Mouse (Mus musculus) limb, embryonic 10.5 days (tissue): ENCODE measurements at regions not wholly inside any gene's neighbourhood (a gene's known extent, or its start where the extent isn't known, plus 50 kb on each side); places are given as distances from the start of the nearest gene placed in this dataset.

Experiments used
- DNase-seq: peaks from one replicate; pipeline ENCODE4 v3.0.0-alpha.2; 2017; ENCODE audit warnings: low spot score
- H3K27ac ChIP-seq: fragments of 300-500 bp; sonication (generic); 2 replicates; pipeline ENCODE4 v1.5.1; 2016; ENCODE audit warnings: mild to moderate bottlenecking
- H3K27me3 ChIP-seq: fragments of 300-500 bp; sonication (generic); 2 replicates; pipeline ENCODE4 v1.6.1; 2016; ENCODE audit warnings: low read depth, mild to moderate bottlenecking; ENCODE audit not compliant: poor library complexity, severe bottlenecking
- H3K36me3 ChIP-seq: fragments of 300-500 bp; sonication (generic); 2 replicates; pipeline ENCODE4 v1.6.1; 2016; ENCODE audit warnings: mild to moderate bottlenecking, moderate library complexity
- H3K4me1 ChIP-seq: fragments of 300-500 bp; sonication (generic); 2 replicates; pipeline ENCODE4 v1.6.1; 2016
- H3K4me3 ChIP-seq: fragments of 300-500 bp; sonication (generic); 2 replicates; pipeline ENCODE4 v1.5.1; 2016; ENCODE audit warnings: mild to moderate bottlenecking, moderate library complexity
- H3K9me3 ChIP-seq: fragments of 300-500 bp; sonication (generic); replicated peaks from 2 replicates; pipeline ENCODE4 v1.6.1; 2016; ENCODE audit warnings: mild to moderate bottlenecking
- WGBS: fragments of 180-500 bp; shearing (Covaris S2); methylation state at CpG from one replicate; pipeline ENCODE4 v1.1.7; 2016; 5-methylcytosine and 5-hydroxymethylcytosine counted together

DNA sequence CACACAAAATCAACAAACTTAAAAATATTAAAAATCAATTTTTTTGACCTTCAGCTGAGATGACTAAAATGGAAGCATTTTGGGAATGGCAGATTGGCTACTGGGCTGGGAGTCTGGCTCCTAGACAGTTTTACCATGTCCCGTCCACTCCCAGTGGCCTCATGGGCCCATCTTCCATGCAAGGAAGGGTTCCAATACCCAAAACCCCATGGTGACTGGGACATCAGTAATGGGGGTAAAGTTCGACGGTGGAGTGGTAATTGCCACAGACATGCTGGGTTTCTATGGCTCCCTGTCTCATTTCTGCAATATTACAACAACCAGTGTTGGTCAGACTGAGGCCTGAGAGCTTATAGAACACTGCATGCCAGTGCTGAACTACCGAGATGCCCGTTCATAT is 82.2 kb downstream of the Il20rb start:
- Histone ChIP-seq H3K9me3 (no peaks in the 10 kb centered on the region), H3K4me3 (no peak overlapping the region), H3K27ac (no peak overlapping the region), H3K36me3 (no peaks in the 10 kb centered on the region), H3K4me1 (no peaks in the 10 kb centered on the region), H3K27me3 (no peaks in the 10 kb centered on the region)
- WGBS = 95% methylated on average over 5 of the region's 5 CpGs
- DNase-seq = no peak

DNA sequence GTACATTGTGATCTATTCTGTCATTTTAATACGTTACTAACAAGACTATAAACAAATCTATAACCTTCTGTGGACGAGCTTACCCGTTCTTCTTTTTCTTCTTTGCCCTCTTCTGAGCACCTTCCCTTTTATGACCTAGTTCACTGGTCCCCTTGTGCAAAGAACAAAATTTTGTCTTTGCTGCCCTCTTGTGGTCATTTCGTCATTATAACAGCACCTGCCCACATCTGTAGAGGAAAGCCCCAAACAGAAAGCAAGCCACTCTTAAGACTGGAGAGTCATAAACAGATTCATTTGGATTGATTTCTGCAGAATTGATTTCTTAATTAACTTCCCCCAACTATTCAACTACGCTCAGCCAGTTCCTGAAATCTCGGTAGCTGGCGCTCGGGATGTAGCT is 86.2 kb downstream of the Il20rb start:
- Histone ChIP-seq H3K27ac (no peak overlapping the region), H3K9me3 (no peaks in the 10 kb centered on the region), H3K4me1 (no peaks in the 10 kb centered on the region; the same call in 1 of the 2 replicates), H3K27me3 (no peaks in the 10 kb centered on the region), H3K36me3 (no peaks in the 10 kb centered on the region), H3K4me3 (no peak overlapping the region)
- WGBS = 25% methylated on average over 8 of the region's 8 CpGs
- no peak for DNase-seq

DNA sequence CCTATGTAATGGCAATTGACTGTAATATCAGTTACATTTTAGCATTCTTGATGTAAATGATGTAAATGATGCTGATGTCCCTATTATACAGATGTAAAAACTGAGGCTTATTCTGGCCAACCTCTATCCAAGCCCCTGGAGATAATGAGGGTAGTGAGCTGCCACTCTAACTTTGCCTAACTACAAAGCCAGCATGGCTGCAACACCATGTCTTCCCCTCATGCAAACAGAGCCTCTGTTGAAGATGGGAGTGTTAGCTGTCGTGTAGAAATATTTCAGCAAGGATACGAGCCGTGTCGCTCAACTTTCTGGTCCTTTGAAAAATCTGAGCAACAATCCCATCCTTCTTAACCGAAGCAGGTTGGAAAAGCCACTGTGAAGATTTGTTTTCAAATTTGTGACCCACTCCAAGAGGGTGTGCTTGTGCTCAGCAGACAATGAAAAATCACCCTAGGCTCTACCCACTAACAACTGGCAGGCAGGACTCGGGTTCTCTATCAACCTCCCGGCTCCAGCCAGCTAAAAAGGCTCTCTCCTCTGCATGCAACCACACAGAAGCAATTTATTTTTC is 90.2 kb downstream of the Il20rb start:
- Histone ChIP-seq H3K9me3 (no peaks in the 10 kb centered on the region), H3K4me1 (no peaks in the 10 kb centered on the region; the same call in 1 of the 2 replicates), H3K27ac (no peak overlapping the region), H3K36me3 (no peaks in the 10 kb centered on the region), H3K4me3 (no peak overlapping the region), H3K27me3 (no peaks in the 10 kb centered on the region)
- DNase-seq = no peak
- 89% methylated on average over 7 of the region's 7 CpGs for WGBS

DNA sequence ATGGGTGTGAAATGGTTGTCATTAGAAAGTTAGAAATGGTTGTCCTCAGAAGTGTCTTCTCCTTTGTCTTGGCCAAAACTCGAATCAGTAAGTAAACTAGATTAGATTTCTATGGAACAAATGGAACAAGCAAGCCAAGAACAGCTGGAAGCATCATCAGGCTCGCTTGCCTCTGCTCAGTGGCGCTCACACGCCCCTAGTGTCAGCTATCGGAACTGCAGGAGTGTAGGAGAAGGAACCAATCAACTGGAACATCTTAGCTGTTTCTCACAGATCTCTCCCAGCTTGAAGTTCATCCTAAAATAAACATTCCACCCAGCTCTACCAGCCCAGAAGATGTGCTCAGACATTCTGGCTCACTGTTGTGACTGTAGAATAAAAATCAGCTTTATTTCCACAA is 90.9 kb downstream of the Il20rb start:
- Histone ChIP-seq H3K36me3 (no peaks in the 10 kb centered on the region), H3K27me3 (no peaks in the 10 kb centered on the region), H3K9me3 (no peaks in the 10 kb centered on the region), H3K4me1 (no peaks in the 10 kb centered on the region; the same call in 1 of the 2 replicates), H3K27ac (no peak overlapping the region), H3K4me3 (no peak overlapping the region)
- WGBS = 10% methylated on average over 5 of the region's 5 CpGs
- peak; percentile 85 for DNase-seq

DNA sequence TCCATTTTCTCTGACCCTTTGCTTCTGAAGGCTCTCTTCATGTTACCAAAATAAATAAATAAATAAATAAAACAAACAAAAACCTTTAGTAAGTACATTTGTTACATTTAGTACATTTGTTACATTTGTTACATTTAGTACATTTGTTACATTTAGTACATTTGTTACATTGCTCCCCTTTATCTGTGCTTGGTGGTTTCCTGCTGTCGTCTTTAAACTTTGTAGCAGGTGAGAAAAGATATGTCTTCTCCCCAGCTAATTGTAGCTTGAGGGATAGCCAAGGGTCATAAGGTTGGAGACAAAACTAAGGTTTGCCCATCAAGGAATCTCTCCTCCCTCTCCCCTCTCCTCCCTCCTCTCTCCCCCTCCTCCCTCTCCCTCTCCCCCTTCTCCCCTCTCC is 92.0 kb downstream of the Il20rb start:
- H3K27me3 ChIP-seq = no peaks in the 10 kb centered on the region
- no peaks in the 10 kb centered on the region for H3K36me3 ChIP-seq
- no peaks in the 10 kb centered on the region; the same call in 1 of the 2 replicates for H3K4me1 ChIP-seq
- H3K4me3 ChIP-seq = no peak overlapping the region
- H3K27ac ChIP-seq = no peak overlapping the region
- WGBS = 57% methylated on average over 1 of the region's 1 CpGs
- DNase-seq = no peak
- no peaks in the 10 kb centered on the region for H3K9me3 ChIP-seq

DNA sequence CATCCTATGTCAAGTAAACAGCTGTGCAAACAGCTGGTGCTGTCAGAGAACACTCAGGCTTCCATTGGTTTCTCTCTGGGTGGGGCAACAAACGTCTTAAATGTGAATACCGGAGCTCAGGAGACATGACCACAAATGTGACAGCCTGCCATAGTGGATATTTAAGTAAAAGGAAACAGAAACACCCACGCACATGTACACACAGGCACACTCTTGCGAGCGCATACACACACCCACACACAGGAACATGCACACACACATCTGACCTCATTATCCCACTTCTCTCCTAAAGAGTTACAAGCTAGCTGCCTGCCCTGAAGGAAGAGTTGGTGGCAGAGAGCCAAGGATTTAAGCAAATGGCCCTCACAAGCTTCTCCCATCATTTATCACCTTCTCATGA is 92.4 kb downstream of the Il20rb start:
- WGBS = 86% methylated on average over 5 of the region's 5 CpGs
- no peaks in the 10 kb centered on the region; the same call in 1 of the 2 replicates for H3K4me1 ChIP-seq
- DNase-seq = no peak
- H3K27me3 ChIP-seq = no peaks in the 10 kb centered on the region
- H3K4me3 ChIP-seq = no peak overlapping the region
- no peaks in the 10 kb centered on the region for H3K9me3 ChIP-seq
- H3K27ac ChIP-seq = no peak overlapping the region
- no peaks in the 10 kb centered on the region for H3K36me3 ChIP-seq

DNA sequence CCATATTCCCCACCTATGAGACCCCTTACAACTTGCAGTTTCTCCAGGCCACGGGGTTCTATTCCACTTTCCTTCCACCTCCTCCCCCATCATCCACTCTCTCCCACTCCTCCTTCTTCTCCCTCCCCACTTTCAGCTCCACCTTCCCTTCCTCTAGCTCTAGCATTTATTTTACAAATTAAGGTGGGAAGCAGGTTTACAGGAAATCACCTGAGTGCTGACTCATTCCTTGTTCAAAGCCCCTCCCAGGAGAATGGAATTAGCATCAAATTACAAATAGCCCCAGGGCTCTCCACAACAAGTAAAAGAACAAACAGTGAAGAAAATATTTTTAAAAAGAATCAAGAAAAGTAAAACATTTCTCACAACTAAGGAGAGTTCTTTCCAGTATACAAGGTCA is 94.3 kb downstream of the Il20rb start:
- H3K4me3 ChIP-seq = no peak overlapping the region
- H3K36me3 ChIP-seq = no peaks in the 10 kb centered on the region
- H3K27me3 ChIP-seq = no peaks in the 10 kb centered on the region
- no peak overlapping the region for H3K27ac ChIP-seq
- H3K4me1 ChIP-seq = peaks cover 4% of the 10 kb centered on the region
- DNase-seq = no peak
- 31% methylated on average over 1 of the region's 1 CpGs for WGBS
- no peaks in the 10 kb centered on the region for H3K9me3 ChIP-seq

DNA sequence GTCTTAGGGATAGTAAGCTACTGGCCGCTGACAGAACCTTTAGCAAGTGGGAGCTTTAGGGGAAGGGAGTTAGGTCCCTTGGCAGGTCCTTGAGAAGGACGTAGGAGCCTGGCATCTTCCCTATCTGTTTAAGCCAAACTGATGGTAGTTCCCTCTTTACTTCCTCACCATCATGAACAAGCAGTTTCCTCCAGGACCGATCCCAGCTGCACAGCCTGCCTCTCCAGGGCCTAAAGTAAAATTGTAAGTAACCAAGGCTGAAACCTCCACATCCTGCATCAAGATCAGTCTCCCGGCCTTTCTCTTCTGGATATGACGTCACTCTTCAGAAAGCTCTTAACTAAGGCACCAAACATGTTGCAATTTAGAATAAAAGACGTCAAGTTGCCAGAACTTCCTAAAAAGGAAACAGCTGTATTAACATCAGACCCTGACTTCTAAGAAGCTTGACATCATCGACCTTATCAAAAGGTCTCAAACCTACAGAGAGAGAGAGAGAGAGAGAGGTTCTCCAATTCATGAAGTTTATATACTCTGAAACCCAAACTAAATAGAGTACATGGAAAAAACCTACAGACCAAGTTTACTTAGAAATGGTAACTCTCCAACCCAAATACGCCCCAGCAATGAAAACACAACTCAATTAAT is 94.9 kb downstream of the Il20rb start:
- Histone ChIP-seq H3K36me3 (no peaks in the 10 kb centered on the region), H3K27me3 (no peaks in the 10 kb centered on the region), H3K9me3 (no peaks in the 10 kb centered on the region), H3K27ac (no peak overlapping the region), H3K4me3 (no peak overlapping the region), H3K4me1 (peaks cover 9% of the 10 kb centered on the region)
- no peak for DNase-seq
- 78% methylated on average over 8 of the region's 8 CpGs for WGBS

DNA sequence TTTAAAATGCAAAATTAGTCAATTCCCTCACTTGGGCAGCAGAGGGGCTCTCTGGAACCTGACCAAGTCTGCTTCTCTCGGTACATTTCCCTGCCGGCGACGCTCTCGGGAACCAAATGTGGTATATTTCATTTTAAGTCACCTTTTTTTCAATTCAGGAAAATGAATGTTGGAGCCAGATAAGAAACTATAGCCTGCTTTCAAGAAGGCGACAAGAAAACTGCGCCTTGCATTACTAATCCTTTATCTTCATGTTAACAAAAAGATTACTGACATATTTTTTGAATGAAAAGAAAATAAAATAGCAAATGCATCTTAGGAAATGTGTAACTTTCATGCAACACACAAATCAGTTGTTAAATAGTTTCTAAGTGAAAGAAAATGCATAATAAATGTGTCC is 98.2 kb downstream of the Il20rb start:
- Histone ChIP-seq H3K27me3 (no peaks in the 10 kb centered on the region), H3K36me3 (no peaks in the 10 kb centered on the region), H3K9me3 (no peaks in the 10 kb centered on the region), H3K4me3 (no peak overlapping the region), H3K27ac (no peak overlapping the region), H3K4me1 (peaks cover 9% of the 10 kb centered on the region)
- no peak for DNase-seq
- WGBS = 93% methylated on average over 7 of the region's 7 CpGs

DNA sequence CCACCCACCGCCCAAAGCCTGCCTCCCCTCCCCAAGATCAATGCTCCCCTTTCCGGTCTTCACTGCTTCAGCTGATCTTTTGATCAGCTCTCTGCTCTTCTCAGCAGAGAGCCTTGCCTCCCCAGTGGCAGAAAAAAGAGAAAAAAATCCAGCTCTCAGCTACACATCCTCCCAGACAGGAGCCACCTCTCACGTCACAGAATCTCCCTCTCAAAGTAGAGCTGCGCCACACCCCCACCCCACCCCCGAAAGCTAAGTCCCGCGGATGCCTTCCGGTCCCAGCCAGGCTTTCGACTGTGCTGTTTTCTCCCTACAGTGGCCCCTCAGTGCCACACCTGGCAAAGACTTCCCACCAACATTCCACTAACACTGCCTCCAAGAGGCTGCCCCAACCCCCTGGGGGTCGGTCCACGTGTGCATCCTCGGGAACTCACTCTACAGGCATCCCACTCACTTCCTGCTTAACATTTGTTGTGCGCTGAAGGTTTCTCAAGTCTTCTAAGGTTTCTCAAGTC is 99.4 kb downstream of the Il20rb start:
- Histone ChIP-seq H3K36me3 (no peaks in the 10 kb centered on the region), H3K4me1 (peaks cover 9% of the 10 kb centered on the region), H3K27ac (0 out of 2 replicates have a peak overlapping the region, but pooled peaks have one; percentile 14), H3K27me3 (no peaks in the 10 kb centered on the region), H3K4me3 (no peak overlapping the region), H3K9me3 (no peaks in the 10 kb centered on the region)
- DNase-seq = no peak
- WGBS = 24% methylated on average over 13 of the region's 13 CpGs

DNA sequence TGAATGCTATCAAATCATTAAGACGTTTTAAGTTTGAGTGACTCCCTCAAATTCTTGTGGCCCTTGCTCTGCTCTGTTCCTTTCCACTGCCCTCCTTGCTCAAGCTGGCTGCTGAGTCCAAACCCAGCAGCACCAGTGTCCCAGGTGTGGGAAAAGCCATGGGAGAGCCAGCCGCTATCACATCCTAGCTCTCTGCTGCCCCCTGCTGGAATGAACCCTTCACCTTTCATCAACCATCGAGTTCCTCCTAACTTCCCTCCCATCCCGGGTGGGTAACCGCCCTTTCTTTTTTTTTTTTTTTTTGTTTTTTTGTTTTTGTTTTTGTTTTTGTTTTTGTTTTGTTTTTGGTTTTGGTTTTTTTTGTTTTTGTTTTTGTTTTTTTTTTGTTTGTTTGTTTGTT is 104.1 kb downstream of the Il20rb start:
- WGBS = 57% methylated on average over 5 of the region's 5 CpGs
- no peak overlapping the region for H3K27ac ChIP-seq
- no peak overlapping the region for H3K4me3 ChIP-seq
- H3K36me3 ChIP-seq = no peaks in the 10 kb centered on the region
- DNase-seq = peak; percentile 85
- H3K4me1 ChIP-seq = peaks cover 8% of the 10 kb centered on the region
- no peaks in the 10 kb centered on the region for H3K9me3 ChIP-seq
- H3K27me3 ChIP-seq = no peaks in the 10 kb centered on the region

DNA sequence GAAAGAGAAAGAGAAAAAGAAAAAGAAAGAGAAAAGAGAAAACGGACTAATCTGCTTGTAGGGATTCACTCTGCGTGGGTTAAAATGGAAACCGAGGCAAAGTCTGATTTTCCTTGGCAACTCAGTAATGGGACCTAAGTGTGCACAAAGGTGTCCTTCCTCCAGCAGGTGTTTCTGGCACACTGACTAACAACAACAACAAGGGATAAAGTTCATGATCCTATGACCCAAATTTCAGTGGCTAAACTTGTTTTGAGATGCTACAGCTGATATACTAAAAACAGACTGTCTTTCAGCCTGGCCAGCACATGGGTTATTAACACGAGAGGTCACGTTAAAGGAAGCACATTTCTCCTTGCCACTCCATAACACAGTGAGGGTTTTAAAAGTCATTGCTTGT is 116.7 kb downstream of the Il20rb start:
- Histone ChIP-seq H3K9me3 (no peaks in the 10 kb centered on the region), H3K27me3 (no peaks in the 10 kb centered on the region), H3K4me1 (no peaks in the 10 kb centered on the region), H3K36me3 (no peaks in the 10 kb centered on the region), H3K27ac (no peak overlapping the region), H3K4me3 (no peak overlapping the region)
- 87% methylated on average over 5 of the region's 5 CpGs for WGBS
- DNase-seq = no peak

DNA sequence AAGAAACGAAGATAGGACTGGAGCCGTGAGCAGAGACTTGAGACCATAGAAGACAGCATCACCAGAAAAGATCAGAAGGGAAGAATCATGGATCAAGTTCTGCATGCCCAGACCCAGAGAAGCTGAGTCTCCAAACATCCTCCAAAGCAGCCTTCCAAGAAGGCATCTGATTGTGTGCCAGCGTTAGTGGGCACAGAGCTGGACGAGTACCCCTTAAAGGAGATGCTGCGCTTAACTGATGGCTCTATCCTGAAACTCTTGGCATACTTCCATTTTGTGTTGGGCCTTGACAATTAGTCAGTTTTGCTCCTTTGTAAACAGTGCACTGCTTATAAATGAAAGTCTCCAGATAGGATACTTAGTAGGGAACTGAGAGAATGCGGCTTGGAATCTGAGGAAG is 119.8 kb downstream of the Il20rb start:
- no peaks in the 10 kb centered on the region for H3K36me3 ChIP-seq
- H3K4me3 ChIP-seq = no peak overlapping the region
- no peak overlapping the region for H3K27ac ChIP-seq
- 88% methylated on average over 6 of the region's 6 CpGs for WGBS
- no peak for DNase-seq
- no peaks in the 10 kb centered on the region for H3K4me1 ChIP-seq
- H3K9me3 ChIP-seq = no peaks in the 10 kb centered on the region
- H3K27me3 ChIP-seq = no peaks in the 10 kb centered on the region
